Mouse (Mus musculus) ES-E14 (cell line): Measurements from ENCODE around the gene Lasp1.

Experiments
- CHD2 ChIP-seq: IDR thresholded peaks from 2 replicates; pipeline ENCODE4 v1.6.1; 2014; ENCODE audit warnings: mild to moderate bottlenecking, low read depth, low read length, inconsistent platforms
- ZC3H11A ChIP-seq: IDR thresholded peaks from 2 replicates; pipeline ENCODE4 v1.6.1; 2012; ENCODE audit warnings: low read depth, mild to moderate bottlenecking, inconsistent platforms, low read length, borderline replicate concordance
- ZNF384 ChIP-seq: IDR thresholded peaks from 2 replicates; pipeline ENCODE4 v1.6.1; 2012; ENCODE audit warnings: low read depth, low read length, inconsistent platforms

- TF ChIP-seq ZNF384 = no peak
- no peak for TF ChIP-seq CHD2
- TF ChIP-seq ZC3H11A = no peak
Measured at GRCm38 (mm10) chr11:97809235-97810121, 10.7 kb downstream of the Lasp1 start.
